22 mouse cellular contexts compared by ENCODE assay signal in genomic region chr14:11085596-11085995, GRCm38 (mm10).
DNase-seq lines count a peak whose midpoint lies in the region; ATAC-seq lines count a peak whose summit lies in the region.
"Had no signal": no experiment of that assay in that cellular context is flagged by ENCODE, and none has a peak within 500 bp of the region (broad histone marks: within the 10 kb centered on the region; RNA-seq: fewer than 3 reads in every experiment).

No protein-coding gene starts in this region.

- H3K36me3 ChIP-seq in forebrain, embryonic 16.5 days (ENCODE audit: control insufficient read depth, insufficient read depth) = no peaks in the 10 kb centered on the region
- no peaks in the 10 kb centered on the region for H3K36me3 ChIP-seq in forebrain, embryonic 15.5 days
- H3K36me3 ChIP-seq: embryonic facial prominence, embryonic 13.5 days; embryonic facial prominence, embryonic 15.5 days had no signal

- no peak for DNase-seq in frontal cortex, postnatal 10 days (ENCODE audit: low spot score in 2 of 2)
- peak; percentile 5 for DNase-seq in right cerebral cortex, adult 18-20 months
- no peak for DNase-seq in right cerebral cortex, adult 2 months (ENCODE audit: low spot score in 2 of 2)
- peak; percentile 32 for DNase-seq in telencephalon, adult 2 months (ENCODE audit: low read depth, low spot score)
- DNase-seq in yolk sac, embryonic 10.5 days (ENCODE audit: low spot score) = no peak
- DNase-seq: adrenal gland, adult 8-10 months; adrenal gland, postnatal 14 days; adrenal gland, postnatal 36 days; cerebellum, adult 11 months; cerebellum, adult 18-20 months; cerebellum, adult 8-10 months; cerebellum, adult 9-11 months; cerebellum, postnatal 14 days; cerebellum, postnatal 36 days; embryo, embryonic 11 days had no signal

- peak; percentile 51; the same call in 1 of the 2 replicates for ATAC-seq in forebrain, embryonic 16.5 days
- no peak for ATAC-seq in forebrain, embryonic 15.5 days (replicated peaks)
- peak; percentile 74 for ATAC-seq in frontal cortex, adult (ENCODE audit: low TSS enrichment)
- ATAC-seq: activated CD4-positive, CD25-positive, alpha-beta regulatory T cell, adult 4 months had no signal

- H3K27ac ChIP-seq in forebrain, embryonic 16.5 days (ENCODE audit: low read length) = no peak overlapping the region
- no peak overlapping the region for H3K27ac ChIP-seq in forebrain, embryonic 15.5 days (replicated peaks)
- H3K27ac ChIP-seq: embryonic facial prominence, embryonic 13.5 days; embryonic facial prominence, embryonic 15.5 days had no signal

- no peaks in the 10 kb centered on the region for H3K27me3 ChIP-seq in forebrain, embryonic 16.5 days (replicated peaks; ENCODE audit: control insufficient read depth, insufficient read depth, low read length)
- H3K27me3 ChIP-seq in forebrain, embryonic 15.5 days = no peaks in the 10 kb centered on the region
- H3K27me3 ChIP-seq: embryonic facial prominence, embryonic 13.5 days; embryonic facial prominence, embryonic 15.5 days had no signal

- no peak overlapping the region for H3K4me3 ChIP-seq in forebrain, embryonic 16.5 days (replicated peaks; ENCODE audit: low read length)
- no peak overlapping the region for H3K4me3 ChIP-seq in forebrain, embryonic 15.5 days
- H3K4me3 ChIP-seq: embryonic facial prominence, embryonic 13.5 days; embryonic facial prominence, embryonic 15.5 days; erythroblast, embryonic 14.5 days had no signal

- no peak overlapping the region for H3K9ac ChIP-seq in forebrain, embryonic 16.5 days (replicated peaks; ENCODE audit: low read depth, low read length)
- H3K9ac ChIP-seq in forebrain, embryonic 15.5 days (replicated peaks) = no peak overlapping the region
- H3K9ac ChIP-seq: embryonic facial prominence, embryonic 13.5 days; embryonic facial prominence, embryonic 15.5 days had no signal

- no peak overlapping the region for H3K4me2 ChIP-seq in forebrain, embryonic 16.5 days (ENCODE audit: low read length)
- H3K4me2 ChIP-seq in forebrain, embryonic 15.5 days (replicated peaks) = no peak overlapping the region
- H3K4me2 ChIP-seq: embryonic facial prominence, embryonic 13.5 days; embryonic facial prominence, embryonic 15.5 days had no signal

- no peaks in the 10 kb centered on the region for H3K9me3 ChIP-seq in forebrain, embryonic 16.5 days (ENCODE audit: control insufficient read depth, low read length)
- no peaks in the 10 kb centered on the region for H3K9me3 ChIP-seq in forebrain, embryonic 15.5 days
- H3K9me3 ChIP-seq: embryonic facial prominence, embryonic 13.5 days; embryonic facial prominence, embryonic 15.5 days had no signal

- 76% methylated on average over 3 of the region's 3 CpGs for WGBS in forebrain, embryonic 16.5 days
- 82% methylated on average over 3 of the region's 3 CpGs for WGBS in forebrain, embryonic 15.5 days

- peaks cover 8% of the 10 kb centered on the region for H3K4me1 ChIP-seq in forebrain, embryonic 16.5 days (replicated peaks; ENCODE audit: control insufficient read depth, insufficient read depth, low read length)
- peaks cover 11% of the 10 kb centered on the region for H3K4me1 ChIP-seq in forebrain, embryonic 15.5 days
- H3K4me1 ChIP-seq: embryonic facial prominence, embryonic 13.5 days; embryonic facial prominence, embryonic 15.5 days had no signal

Comparison
In these comparisons a context has a peak if more than half of its experiments do, and no peak if none do; other contexts are left out.
1. DNase-seq: peak in right cerebral cortex, adult 18-20 months (single experiment) and telencephalon, adult 2 months (single experiment); none in frontal cortex, postnatal 10 days (0 of 2), right cerebral cortex, adult 2 months (0 of 2) and yolk sac, embryonic 10.5 days (single experiment).